Mouse (Mus musculus) small intestine, adult 2 months (tissue): ENCODE results near the gene Lmod1.

Source experiments
- CTCF ChIP-seq: fragments of 200-500 bp; IDR thresholded peaks from 2 replicates; pipeline ENCODE4 v1.5.1; 2012; ENCODE audit warnings: low read depth, mild to moderate bottlenecking, control low read depth, inconsistent platforms, low read length, moderate library complexity, mixed read lengths; ENCODE audit not compliant: insufficient replicate concordance, insufficient read length; ENCODE audit errors: extremely low read depth
- POLR2A ChIP-seq: fragments of 200-500 bp; IDR thresholded peaks from 2 replicates; pipeline ENCODE4 v1.6.1; 2012; ENCODE audit warnings: low read depth, mild to moderate bottlenecking, control low read depth, inconsistent platforms, low read length, moderate library complexity

- TF ChIP-seq CTCF (no peak), POLR2A (no peak)
These were observed 80.7 kb downstream of the Lmod1 start for GRCm38 (mm10) chr1:135405356-135405755.
